Mouse (Mus musculus) inflammation-experienced regulatory T-cells, adult 6 months (primary cell): ENCODE measurements around the gene Myl6b. TPM values are rescaled to one million over a fixed set of nuclear protein-coding genes. Genes with fewer than 3 reads are reported as not detected.

Experiments
- ATAC-seq: one replicate; pipeline ENCODE4 v1.8.0; 2017
- polyA plus RNA-seq, 3 experiments: library from polyadenylated mRNA; unstranded; fragments of 100-300 nt; shearing (Covaris generic); gene quantifications; one replicate each; pipeline ENCODE4 v1.2.1; 2017

The Myl6b gene
- 1 to 10 TPM; 2.7 to 4.6 (median 4.5) TPM for polyA plus RNA-seq

DNA sequence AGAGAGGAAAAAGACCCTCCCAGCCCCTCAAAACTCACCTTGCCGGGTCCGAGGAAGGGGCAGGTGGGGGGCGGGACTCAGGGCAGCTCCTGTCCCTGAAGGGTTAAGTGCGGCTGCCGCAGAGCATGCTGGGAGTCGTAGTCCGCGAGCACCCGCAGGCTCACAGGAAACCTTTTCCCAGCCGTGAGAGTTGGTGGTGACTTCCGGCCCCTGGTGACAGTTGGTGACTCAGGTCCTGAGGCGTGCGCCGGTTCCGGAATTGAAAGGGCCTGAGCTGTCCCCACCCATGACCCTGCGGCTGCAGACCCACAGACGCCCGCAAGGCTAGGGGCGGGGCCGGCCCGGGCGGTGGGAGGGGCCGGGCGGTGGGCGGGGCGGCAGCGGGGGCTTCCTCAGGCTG, at the start of gene Myl6b:
TSS of gene Myl6b (minus strand) at position 96 of the 400 bp plus-strand sequence.
- peak; percentile 79 for ATAC-seq

DNA sequence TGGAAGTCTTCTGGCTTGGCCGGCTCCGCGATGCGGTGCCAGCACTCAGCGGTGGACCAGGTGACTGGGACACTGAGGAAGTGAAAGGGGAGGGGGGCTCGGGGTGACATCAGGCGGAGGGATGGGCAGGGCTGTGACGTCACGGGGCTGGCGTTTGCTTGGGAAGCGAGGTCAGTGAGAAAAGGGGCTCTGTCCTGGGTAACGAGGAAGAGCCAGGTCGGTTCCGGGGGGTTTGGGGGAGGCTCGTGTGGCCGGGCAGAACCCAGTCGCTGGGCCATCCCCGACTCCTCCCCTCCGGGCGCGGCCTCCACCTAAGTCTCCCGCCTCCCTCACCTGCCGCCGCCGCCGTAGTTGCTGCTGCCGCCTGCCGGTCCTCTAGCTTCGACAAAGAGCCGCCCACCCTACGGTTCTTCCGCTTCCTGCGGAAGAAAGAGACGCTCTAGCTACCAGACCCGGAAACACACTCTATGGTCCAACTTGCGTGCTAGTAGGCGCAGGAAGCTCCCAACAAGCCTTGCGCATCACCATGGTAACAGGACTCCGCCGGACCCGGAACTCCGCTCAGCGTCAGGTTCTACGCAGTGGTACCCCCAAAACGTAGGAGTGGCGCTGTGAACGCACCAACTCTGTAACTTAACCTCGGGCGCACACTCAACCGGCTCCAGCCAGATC, 49.0 kb upstream of the Myl6b start, which contains the start of gene Zc3h10:
TSS of gene Zc3h10 (minus strand) at position 414 of the 672 bp plus-strand sequence.
- peak; percentile 74 for ATAC-seq

DNA sequence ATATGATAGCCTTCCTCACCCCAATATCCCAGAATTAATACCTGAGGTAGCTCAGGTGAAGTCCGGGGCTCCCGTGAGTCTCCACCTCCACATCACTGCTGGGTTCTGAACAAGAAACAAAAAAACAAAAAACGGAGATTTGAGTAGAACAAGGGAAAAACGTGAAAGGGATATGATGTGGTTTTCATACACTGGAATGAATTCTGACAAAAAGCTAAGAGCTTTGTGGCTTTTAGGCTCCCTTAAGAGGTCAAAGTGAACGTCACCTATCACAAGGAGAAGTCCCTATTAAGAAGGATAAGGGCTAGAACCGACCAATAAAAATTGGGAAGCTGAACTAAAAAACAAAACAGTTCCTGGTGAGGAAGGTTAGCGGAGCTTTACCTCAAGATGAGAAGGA, 48.3 kb upstream of the Myl6b start:
- no peak for ATAC-seq

DNA sequence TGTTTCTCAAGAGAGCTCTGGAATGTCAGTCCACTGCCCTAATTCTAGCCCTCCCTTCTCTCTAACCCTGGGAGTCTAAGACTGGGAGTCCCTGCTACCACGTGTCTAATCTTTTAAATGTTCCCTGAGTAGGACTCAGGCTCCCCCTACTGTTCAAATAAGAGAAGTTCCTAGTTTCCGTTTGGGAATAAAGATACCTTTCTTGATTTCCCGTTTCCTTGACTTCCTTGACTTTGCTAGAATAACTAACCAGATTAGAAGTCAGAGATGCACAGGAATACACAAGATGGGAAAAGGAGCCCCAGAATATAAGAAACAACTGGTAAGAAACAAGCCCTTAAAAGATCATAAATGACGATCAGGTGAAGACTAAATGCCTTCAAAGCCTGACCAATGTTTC, 47.9 kb upstream of the Myl6b start:
- ATAC-seq = no peak

DNA sequence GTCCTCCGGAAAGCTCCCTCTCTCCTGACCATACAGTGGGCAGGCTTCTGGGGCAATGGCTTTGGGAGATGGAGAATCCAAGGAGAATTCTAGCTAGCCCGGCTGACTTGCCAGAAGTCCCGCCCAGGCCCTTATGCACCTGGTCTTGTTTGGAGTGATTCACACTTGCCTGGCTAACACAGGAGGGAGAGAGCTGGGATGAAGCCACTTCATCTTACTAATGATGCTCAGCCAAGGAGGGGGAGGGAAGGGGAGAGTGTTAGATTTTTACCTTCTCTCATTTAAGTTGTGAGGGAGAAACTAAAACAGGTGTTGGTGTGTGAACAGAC, 47.0 kb upstream of the Myl6b start:
- ATAC-seq = no peak

DNA sequence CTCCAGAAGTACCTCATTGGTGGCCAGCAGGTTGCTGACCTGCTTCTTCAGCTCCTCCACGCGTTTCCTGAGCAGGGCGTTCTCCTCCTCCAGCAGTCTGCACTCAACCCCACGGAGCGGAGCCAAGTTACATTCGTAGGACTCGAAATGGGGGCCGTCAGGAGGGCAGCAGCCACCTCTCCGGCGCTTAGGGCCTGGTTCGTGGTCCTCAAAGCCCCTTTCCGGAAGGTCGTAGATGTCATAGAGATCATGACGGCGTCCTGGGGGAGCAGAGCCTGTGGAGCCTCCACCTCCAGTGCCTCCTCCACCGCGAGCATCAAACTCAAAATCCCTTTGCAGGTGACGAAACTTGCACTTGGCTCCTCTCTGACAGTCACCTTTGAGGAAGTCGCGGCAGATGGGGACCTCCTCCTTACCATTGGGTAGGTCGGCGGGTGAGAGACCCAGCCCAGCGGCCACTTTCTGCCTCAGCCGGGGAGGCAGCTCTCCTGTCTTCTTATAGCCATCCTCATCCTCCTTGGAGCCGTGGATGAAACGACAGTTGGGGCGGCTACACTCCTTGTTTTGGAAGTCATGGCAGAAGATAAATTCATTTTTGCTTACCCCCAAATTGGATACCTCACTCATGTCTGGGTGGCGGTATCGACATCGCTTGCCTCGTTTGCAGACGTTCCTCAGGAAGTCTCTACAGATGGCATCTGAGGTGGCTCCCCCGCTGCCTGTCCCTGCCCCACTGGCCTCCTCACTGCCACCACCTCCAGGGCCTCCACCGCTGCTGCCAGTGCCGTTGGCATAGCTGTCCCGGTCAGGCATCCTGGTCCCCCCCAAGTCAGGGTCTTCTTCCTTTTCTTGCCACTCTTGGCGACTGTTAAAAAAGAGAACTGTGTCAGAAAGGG, 46.4 kb upstream of the Myl6b start:
- ATAC-seq = no peak

DNA sequence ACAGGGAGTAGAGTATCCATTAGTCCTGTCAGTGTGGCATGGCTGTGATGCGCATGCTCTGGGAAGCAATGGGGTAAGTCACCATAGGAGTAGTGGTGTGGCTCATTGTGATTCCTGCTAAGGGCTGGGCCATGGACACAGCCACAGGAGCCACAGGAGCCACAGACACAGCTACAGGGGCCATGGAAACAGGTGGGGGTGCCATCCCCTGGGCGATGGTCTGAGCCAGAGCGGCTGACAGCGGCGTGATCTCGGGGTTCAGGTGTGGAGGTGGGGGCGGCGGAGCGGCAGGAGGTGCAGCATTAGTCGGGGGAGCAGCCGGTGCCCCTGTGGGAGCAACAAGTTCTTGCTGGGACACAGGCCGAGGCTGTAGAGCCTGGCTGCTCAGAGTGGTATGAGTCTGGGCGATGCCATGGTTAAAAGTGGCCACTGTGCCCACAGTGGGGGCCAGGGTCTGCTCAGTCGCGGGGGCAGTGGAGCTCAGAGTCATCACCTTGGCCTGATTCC, 45.7 kb upstream of the Myl6b start:
- ATAC-seq = no peak

DNA sequence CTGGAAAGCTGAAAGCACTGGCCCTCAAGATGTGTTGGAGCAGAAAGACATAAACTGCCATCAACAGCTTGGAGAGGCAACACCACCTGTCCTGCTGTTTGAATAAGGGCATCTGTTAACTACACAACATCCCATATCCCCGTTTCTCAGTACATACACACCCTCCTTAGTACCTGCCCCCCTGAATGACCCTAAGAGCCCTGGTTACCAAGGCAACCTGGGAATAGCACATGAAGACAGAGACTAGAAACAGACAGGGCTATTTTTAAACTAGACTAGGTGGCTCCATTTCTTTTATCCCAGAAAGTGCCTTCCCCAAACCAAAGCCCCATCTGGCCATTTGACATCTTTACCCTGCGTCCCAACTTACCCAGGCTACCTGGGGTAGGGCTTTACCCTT, 44.6 kb upstream of the Myl6b start:
- ATAC-seq = no peak

DNA sequence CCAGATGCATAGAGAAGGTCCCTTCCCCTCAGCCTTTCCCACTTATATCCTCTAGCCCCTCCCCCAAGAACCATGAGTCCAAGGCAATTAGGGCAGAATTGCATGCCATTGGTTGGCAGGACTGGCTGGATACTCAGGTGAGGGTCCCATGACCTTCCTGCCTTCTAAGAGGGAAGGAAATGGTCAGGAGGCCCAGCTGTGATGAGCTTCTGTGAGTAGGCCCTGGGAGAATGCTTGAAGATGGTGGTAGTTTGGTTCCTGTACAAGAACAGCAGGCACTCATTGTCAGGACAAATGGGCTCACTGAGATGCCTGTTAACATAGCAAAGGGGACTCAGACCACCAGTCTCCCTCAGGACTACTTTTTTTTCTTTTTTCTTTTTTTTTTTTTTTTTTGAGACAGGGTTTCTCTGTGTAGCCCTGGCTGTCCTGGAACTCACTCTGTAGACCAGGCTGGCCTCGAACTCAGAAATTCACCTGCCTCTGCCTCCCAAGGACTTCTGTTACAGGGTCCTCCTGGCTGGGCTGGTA, 39.9 kb upstream of the Myl6b start:
- no peak for ATAC-seq

DNA sequence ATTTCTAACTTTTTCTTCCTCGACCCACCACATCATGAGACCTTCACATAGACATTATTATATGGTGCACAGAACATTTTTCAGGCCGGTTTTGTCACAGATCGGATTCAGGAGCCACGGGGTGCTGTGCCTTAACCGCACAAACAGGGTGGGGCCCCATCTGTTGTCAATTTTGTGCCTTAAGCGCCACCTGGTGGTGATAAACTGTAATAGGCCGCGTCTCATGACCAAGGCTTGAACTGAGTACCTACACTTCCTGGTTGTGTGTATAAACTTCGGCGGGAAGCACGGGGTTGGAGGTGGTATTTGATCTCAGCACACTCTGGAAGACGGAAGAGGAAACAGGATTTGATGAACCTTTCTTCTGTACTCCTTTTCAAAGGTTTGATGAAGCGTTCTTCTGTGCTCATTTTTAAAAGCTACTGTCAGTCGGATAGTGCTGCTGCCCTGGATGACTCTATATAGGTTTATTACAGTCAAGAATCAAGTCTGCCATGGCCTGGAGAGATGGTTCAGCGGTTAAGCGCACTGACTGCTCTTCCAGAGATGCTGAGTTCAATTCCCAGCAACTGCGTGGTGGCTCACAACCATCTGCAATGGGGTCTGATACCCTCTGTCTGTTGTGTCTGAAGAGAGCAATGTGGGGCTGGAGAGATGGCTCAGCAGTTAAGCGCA, 37.9 kb upstream of the Myl6b start:
- peak; percentile 96 for ATAC-seq

DNA sequence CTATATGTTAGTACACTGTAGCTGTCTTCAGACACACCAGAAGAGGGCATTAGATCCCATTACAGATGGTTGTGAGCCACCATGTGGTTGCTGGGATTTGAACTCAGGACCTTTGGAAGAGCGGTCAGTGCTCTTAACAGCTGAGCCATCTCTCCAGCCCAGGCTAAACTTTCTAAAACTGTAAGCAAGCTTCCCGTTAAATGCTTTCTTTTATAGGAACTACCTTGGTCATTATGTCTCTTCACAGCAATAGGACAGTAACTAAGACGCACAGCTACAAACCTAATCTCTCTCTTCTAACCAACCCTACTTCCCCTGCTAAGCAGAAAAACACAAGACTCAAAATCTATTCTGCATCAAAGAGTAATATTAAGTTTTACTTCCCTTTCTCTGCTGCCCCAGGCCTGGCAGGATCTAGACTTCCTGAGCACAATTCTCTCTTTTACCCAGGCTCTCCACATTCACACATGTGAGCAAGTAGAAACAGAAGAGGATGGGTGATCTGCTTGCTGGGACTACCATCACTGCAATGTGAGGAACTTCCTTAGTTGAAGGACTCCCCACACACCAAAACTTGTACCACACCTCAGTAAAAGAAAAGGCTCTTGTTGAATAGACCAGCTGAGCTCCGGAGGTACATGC, 37.3 kb upstream of the Myl6b start:
- ATAC-seq = peak; percentile 33

DNA sequence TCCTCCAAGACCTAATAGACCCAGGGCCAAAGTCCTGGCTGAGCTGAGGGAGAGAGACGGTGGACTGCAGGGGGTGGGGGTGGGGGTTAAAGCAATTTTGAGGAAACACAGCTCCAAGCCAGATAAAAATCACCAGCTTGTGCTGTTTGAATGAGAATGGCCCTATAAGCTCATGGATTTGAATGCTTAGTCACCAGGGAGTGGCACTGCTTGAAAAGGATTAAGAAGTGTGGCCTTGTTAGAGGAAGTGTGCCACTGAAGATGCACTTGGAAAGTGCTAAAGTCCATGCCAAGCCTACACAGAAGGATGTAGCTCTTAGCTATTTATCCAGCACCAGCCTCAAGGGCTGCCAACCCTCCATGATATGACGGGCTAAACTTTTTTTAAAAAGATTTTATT, 36.7 kb upstream of the Myl6b start:
- ATAC-seq = no peak

DNA sequence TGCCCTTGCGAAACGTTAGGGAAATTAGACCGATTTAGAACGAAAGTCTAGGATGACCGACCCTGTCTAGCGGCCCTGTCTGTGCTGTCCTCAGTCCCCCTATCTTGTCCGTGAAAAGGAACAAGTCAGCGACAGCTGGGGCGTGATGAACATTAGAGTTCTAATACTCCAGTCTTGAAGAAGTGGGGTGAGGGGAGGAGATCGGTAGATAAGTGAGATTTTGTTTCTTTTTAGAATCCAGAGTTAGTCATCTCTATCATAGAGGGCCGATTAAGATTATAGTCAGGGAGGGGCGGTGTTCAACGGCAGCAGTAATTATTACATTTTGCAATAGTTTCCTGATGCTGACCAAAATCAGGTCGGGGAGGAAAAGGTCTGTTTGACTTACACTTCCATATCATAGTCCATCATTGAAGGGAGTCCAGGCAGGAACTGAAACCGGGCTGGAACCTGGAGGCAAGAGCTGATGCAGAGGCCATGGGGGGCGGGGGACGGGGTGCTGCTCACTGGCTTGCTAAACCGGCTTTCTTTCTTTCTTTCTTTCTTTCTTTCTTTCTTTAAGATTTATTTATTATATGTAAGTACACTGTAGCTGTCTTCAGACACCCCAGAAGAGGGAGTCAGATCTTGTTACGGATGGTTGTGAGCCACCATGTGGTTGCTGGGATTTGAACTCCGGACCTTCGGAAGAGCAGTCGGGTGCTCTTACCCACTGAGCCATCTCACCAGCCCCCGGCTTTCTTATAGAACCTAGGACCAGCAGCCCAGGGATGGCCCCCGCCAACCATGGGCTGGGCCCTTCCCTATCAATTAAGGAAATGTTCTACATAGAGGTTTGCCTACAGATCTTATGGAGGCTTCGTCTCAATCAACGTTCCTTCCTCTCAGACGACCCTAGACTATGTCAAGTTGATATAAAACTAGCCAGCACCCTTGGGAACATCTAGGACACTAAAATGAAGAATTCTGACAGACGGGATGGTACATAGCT, 28.2 kb upstream of the Myl6b start:
- ATAC-seq = peak; percentile 10

DNA sequence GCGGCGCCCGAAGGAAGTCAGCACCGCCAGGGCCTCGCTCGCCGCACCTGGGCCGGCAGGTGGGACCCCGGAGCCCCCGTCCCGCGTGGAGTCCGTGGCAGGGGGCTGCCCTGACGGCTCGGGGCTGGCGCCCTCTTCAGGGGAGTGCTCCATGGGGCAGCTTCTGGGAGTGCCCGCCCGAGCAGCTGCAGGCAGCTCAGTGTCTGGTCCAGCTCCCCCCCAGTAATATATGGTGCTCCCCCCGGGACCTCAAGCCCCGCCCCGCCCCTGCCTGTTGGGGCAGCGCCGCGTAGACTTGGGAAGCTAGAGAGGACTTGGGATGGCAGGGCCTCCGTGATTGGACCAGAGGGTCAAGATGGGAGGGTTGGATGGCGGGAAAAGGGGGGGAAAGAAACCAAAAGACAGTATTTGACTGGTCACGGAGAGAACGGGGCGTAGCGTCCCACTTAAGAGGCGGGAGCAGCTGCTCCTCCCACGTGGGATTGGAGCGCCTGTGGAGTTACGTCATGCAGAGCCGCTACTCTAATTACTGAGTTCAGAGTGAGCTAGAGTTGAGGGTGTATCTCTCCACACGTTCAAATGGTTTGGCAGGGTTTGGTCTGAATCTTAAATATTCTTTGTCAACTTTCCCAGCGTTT, 27.3 kb upstream of the Myl6b start, which contains the start of gene Esyt1:
TSS of gene Esyt1 (minus strand) at position 201 of the 638 bp plus-strand sequence.
- peak; percentile 86 for ATAC-seq

DNA sequence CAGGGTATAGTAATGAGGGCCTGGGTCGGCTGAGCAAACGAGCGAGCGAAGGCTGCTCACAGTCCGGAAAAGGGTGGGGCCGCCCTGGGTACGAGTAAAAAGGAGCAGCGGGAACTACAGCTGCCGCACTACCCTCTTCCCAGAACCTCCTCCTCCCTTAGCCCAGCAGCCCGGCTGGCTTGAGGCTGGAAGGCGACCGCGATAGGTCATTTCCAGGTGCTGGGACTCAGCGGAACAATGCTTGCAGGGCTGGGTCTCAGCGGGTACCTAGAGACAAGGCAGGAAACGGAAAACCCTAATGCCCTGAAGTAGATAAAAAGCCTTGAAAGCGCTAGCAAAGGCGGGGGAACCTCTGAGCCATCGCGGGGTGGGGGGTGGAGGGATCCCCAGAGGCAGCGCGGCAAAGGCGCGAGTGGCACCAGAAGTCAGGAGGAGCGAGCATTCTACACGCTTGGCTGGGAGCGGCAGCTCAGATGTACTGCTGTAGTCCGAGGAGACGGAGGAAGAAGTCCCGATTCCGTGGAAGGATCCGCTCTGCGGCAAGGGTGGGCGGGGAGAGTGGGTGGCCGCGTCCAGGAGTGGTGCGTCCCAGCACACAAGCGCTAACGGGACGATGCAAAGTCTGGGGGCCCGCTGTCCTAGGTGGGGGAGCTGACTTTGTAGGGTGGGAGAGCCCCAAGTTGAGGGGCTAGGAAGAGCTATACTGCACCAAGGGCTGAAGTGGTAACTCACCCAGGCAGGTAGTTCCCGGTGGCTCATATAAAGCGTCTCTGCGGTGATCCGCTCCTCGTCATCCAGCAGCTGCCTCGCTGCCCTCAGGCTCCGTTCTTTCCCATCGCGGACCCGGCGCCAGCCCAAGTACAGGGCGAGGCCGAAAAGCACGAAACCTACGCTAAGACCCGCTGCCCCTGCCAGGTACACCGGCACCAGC, 26.5 kb upstream of the Myl6b start:
- ATAC-seq = peak; percentile 61

DNA sequence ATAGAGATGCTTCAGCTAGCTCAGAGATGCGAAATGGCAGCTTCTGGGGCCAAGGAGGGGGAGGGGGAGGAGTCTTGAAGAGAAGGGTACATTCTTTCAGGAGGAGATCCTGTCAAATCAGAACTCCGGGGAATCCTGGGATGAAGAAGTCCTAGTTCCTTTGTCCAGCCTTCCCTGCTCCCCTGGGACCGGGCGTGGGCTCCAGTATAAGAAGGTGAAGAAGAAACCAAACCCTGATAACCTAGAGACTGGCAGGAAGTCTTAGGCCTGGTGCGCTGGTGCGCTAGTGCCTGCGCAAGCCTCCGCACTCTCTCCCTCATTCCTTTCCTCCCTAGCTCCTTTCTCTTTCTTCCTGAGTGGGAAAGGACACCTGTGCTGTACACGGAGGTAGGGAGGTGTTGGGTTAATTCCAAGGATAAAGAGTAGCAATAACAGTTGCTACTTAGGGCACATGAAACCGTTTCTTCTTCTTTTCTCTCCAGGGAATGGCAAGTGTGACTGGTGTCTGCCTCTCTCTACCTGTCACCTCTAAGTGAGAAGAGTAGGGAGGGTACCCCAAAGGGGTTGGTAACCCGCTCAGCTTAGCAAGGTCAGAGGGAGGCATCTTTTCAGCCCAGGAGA, 25.7 kb upstream of the Myl6b start:
- ATAC-seq = no peak

DNA sequence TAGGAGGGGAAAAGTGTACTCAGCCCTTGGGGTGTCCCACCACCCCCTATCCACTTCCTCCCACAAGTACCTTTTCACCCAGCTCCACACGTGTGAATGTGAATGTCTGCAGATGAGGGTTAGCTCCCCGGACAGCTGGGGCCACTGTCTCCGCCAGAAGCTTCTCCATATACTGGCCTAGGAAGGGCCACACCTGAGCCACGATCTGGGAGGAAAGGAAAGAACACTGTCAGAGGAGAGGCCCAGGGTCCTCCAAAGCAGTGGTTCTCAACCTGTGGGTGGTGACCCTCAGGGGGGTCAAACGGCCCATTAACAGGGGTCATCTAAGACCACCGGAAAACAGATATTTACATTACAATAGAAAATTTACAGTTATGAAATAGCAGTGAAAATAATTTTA, 23.9 kb upstream of the Myl6b start:
- ATAC-seq = no peak

DNA sequence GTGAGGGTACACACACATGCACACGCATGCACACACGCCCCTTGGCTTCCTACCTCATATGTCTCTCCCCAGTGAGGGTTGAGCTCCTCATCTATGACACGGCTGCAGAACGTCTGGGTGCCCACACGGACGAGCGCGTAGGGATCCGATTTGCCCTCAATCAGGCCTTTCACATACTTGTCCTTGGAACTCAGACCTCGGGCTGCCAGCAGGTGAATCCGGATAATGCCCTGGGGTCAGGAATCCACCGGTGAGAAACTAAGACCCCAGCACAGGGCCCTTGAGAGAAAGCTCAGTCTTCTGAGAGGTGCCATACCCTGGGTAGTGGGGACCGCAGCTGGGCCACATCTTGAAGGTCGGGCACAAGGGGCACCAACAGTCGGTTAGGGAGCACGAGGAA, 22.1 kb upstream of the Myl6b start:
- no peak for ATAC-seq

DNA sequence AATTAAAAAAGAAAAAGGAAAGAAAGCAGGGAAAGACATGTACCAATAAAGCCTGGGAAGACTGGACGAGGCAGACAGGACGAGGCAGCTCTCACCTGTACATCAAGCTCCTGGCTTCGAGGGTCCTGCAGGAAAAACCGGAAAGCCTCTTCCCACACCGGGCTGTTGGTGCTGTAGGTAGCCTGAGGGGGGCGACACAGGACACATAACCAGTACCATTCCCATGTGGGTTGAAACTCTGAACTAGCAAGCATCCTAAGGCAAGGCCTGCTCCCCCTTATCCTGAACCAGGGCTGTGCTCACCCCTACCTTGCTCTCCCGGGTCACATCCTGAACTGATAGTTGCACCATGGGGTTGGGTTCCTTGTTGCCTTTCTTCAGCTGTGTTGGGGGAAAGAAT, 20.3 kb upstream of the Myl6b start:
- ATAC-seq = peak; percentile 54
